Mouse (Mus musculus) embryonic facial prominence, embryonic 11.5 days (tissue): ENCODE data around the gene Gm36210. TPM values are rescaled to one million over a fixed set of nuclear protein-coding genes. Genes with fewer than 3 reads are reported as not detected.

ENCODE experiments used
- ATAC-seq: fragments of 200-750 bp; cut with Nextera tagmentation; replicated peaks from 2 replicates; pipeline ENCODE4 v1.8.0; 2017; ENCODE audit warnings: low read depth; ENCODE audit not compliant: insufficient number of reproducible peaks, low FRiP score, low TSS enrichment
- DNase-seq: peaks from one replicate; pipeline ENCODE4 v3.0.0-alpha.2; 2015; ENCODE audit warnings: low spot score
- H3K27ac ChIP-seq: fragments of 300-500 bp; sonication (generic); replicated peaks from 2 replicates; pipeline ENCODE4 v1.5.1; 2014; ENCODE audit warnings: mild to moderate bottlenecking, low read depth, low read length, control low read depth
- H3K27me3 ChIP-seq: fragments of 300-500 bp; sonication (generic); 2 replicates; pipeline ENCODE4 v1.6.1; 2014; ENCODE audit warnings: mild to moderate bottlenecking, low read length, moderate library complexity, mixed read lengths; ENCODE audit not compliant: control insufficient read depth, insufficient read depth
- H3K36me3 ChIP-seq: fragments of 300-500 bp; sonication (generic); replicated peaks from 2 replicates; pipeline ENCODE4 v1.6.1; 2014; ENCODE audit warnings: low read depth, mild to moderate bottlenecking, low read length, moderate library complexity, mixed read lengths; ENCODE audit not compliant: control insufficient read depth, insufficient read depth
- H3K4me1 ChIP-seq: fragments of 300-500 bp; sonication (generic); 2 replicates; pipeline ENCODE4 v1.6.1; 2014; ENCODE audit warnings: low read length, mixed read lengths; ENCODE audit not compliant: control insufficient read depth, insufficient read depth
- H3K4me2 ChIP-seq: fragments of 300-500 bp; sonication (generic); 2 replicates; pipeline ENCODE4 v1.6.1; 2014; ENCODE audit warnings: low read depth, mild to moderate bottlenecking, control low read depth, low read length, moderate library complexity
- H3K4me3 ChIP-seq: fragments of 300-500 bp; sonication (generic); 2 replicates; pipeline ENCODE4 v1.5.1; 2014; ENCODE audit warnings: low read depth, low read length, control low read depth
- H3K9ac ChIP-seq: fragments of 300-500 bp; sonication (generic); replicated peaks from 2 replicates; pipeline ENCODE4 v1.6.1; 2014; ENCODE audit warnings: mild to moderate bottlenecking, control low read depth, low read length
- H3K9me3 ChIP-seq: fragments of 300-500 bp; sonication (generic); replicated peaks from 2 replicates; pipeline ENCODE4 v1.6.1; 2016; ENCODE audit warnings: mild to moderate bottlenecking, low read length, inconsistent platforms, mixed read lengths; ENCODE audit not compliant: control insufficient read depth
- WGBS: fragments of 180-500 bp; shearing (Covaris S2); extraction: QIAGEN DNeasy Blood & Tissue Kit; methylation state at CpG from one replicate; pipeline ENCODE4 v1.1.7; 2014; 5-methylcytosine and 5-hydroxymethylcytosine counted together
- polyA plus RNA-seq: library from polyadenylated mRNA; unstranded; fragments of >200 nt; fragmentation: Nextera tagmentation; extraction: Ambion mirVana; gene quantifications from 2 replicates; pipeline ENCODE4 v1.2.1, GENCODE M21; 2014

Gene Gm36210
- polyA plus RNA-seq, 1 experiment from 2014 or later: 0.27 TPM

- Histone ChIP-seq H3K9ac (peak within 1 kb of the TSS; percentile 50), H3K9me3 (no peaks in the 10 kb centered on the region), H3K4me3 (peak within 1 kb of the TSS; percentile 23), H3K4me1 (peaks cover 25% of the 10 kb centered on the region), H3K4me2 (peak within 1 kb of the TSS; percentile 53), H3K27ac (peak within 1 kb of the TSS; percentile 87), H3K27me3 (no peaks in the 10 kb centered on the region), H3K36me3 (peaks cover 8% of the 10 kb centered on the region)
- WGBS: 30% methylated on average over 8 of the region's 8 CpGs
- ATAC-seq: no peak
- DNase-seq: no peak
These were observed 15.6 kb upstream of the Gm36210 start, which contains the start of gene Nat14 for GRCm38 (mm10) chr7:4921824-4922482. Nat14 (plus strand) TSS chr7:4922028.

GRCm38 (mm10) chr7:4920976-4921823, 14.9 kb upstream of the Gm36210 start:
- Histone ChIP-seq H3K4me1 (peaks cover 25% of the 10 kb centered on the region), H3K36me3 (peaks cover 8% of the 10 kb centered on the region), H3K27ac (peak overlapping the region; percentile 65), H3K4me2 (no peak overlapping the region; the same call in 1 of the 2 replicates), H3K9me3 (no peaks in the 10 kb centered on the region), H3K9ac (0 out of 2 replicates have a peak overlapping the region, but pooled peaks have one; percentile 9), H3K4me3 (no peak overlapping the region), H3K27me3 (no peaks in the 10 kb centered on the region)
- DNase-seq (no peak), ATAC-seq (no peak)
- WGBS: 59% methylated on average over 23 of the region's 23 CpGs

GRCm38 (mm10) chr7:4920496-4920895, 14.2 kb upstream of the Gm36210 start:
- no peaks in the 10 kb centered on the region for H3K9me3 ChIP-seq
- peak overlapping the region; percentile 65; the same call in 1 of the 2 replicates for H3K27ac ChIP-seq
- no peak for ATAC-seq

GRCm38 (mm10) chr7:4919971-4920370, 13.7 kb upstream of the Gm36210 start:
- Histone ChIP-seq H3K4me1 (peaks cover 14% of the 10 kb centered on the region), H3K9ac (no peak overlapping the region), H3K4me2 (no peak overlapping the region), H3K36me3 (peaks cover 8% of the 10 kb centered on the region), H3K9me3 (no peaks in the 10 kb centered on the region), H3K27ac (no peak overlapping the region), H3K27me3 (no peaks in the 10 kb centered on the region), H3K4me3 (no peak overlapping the region)
- no peak for ATAC-seq
- WGBS: 89% methylated on average over 21 of the region's 21 CpGs
- no peak for DNase-seq

More at GRCm38 (mm10) chr7:4920496-4920895, 14.2 kb upstream of the Gm36210 start:
- Histone ChIP-seq H3K27me3 (no peaks in the 10 kb centered on the region), H3K4me2 (no peak overlapping the region), H3K4me1 (peaks cover 18% of the 10 kb centered on the region), H3K9ac (no peak overlapping the region), H3K4me3 (no peak overlapping the region), H3K36me3 (peaks cover 8% of the 10 kb centered on the region)
- no peak for DNase-seq
- WGBS: 90% methylated on average over 19 of the region's 19 CpGs

GRCm38 (mm10) chr7:4919096-4919495, 12.8 kb upstream of the Gm36210 start:
- ATAC-seq (no peak), DNase-seq (no peak)
- peaks cover 8% of the 10 kb centered on the region for H3K36me3 ChIP-seq
- no peak overlapping the region for H3K9ac ChIP-seq
- H3K27me3 ChIP-seq: no peaks in the 10 kb centered on the region
- H3K4me2 ChIP-seq: no peak overlapping the region
- no peak overlapping the region for H3K4me3 ChIP-seq
- H3K9me3 ChIP-seq: no peaks in the 10 kb centered on the region
- no peak overlapping the region for H3K27ac ChIP-seq
- H3K4me1 ChIP-seq: peaks cover 9% of the 10 kb centered on the region
- WGBS: 87% methylated on average over 21 of the region's 21 CpGs

GRCm38 (mm10) chr7:4918681-4919080, 12.4 kb upstream of the Gm36210 start:
- ATAC-seq (no peak), DNase-seq (no peak)
- H3K4me3 ChIP-seq: no peak overlapping the region
- no peak overlapping the region for H3K9ac ChIP-seq
- H3K4me1 ChIP-seq: peaks cover 5% of the 10 kb centered on the region
- no peak overlapping the region for H3K27ac ChIP-seq
- no peaks in the 10 kb centered on the region for H3K27me3 ChIP-seq
- no peaks in the 10 kb centered on the region for H3K9me3 ChIP-seq
- H3K36me3 ChIP-seq: peaks cover 8% of the 10 kb centered on the region
- no peak overlapping the region for H3K4me2 ChIP-seq
- WGBS: 95% methylated on average over 15 of the region's 15 CpGs

GRCm38 (mm10) chr7:4917494-4917893, 11.2 kb upstream of the Gm36210 start:
- peaks cover 8% of the 10 kb centered on the region for H3K36me3 ChIP-seq
- no peaks in the 10 kb centered on the region for H3K9me3 ChIP-seq
- no peak for DNase-seq
- WGBS: 87% methylated on average over 2 of the region's 2 CpGs
- H3K4me1 ChIP-seq: 0 out of 2 replicates have a peak, but pooled peaks cover 2% of the 10 kb centered on the region
- no peak overlapping the region for H3K27ac ChIP-seq
- H3K27me3 ChIP-seq: no peaks in the 10 kb centered on the region
- H3K4me2 ChIP-seq: no peak overlapping the region
- no peak overlapping the region; the same call in 1 of the 2 replicates for H3K9ac ChIP-seq
- ATAC-seq: no peak
- no peak overlapping the region for H3K4me3 ChIP-seq
